Mouse (Mus musculus) ES-Bruce4 (cell line): ENCODE data around the gene Dhx33.

Source experiments
- CTCF ChIP-seq: IDR thresholded peaks from one replicate; pipeline ENCODE4 v1.8.1; 2011; ENCODE audit warnings: low read depth, low read length
- EP300 ChIP-seq: IDR thresholded peaks from 2 replicates; pipeline ENCODE4 v1.6.1; 2011; ENCODE audit warnings: low read depth, low read length; ENCODE audit not compliant: insufficient read depth
- POLR2A ChIP-seq: IDR thresholded peaks from one replicate; pipeline ENCODE4 v1.8.1; 2011; ENCODE audit warnings: low read length; ENCODE audit not compliant: insufficient read depth

DNA sequence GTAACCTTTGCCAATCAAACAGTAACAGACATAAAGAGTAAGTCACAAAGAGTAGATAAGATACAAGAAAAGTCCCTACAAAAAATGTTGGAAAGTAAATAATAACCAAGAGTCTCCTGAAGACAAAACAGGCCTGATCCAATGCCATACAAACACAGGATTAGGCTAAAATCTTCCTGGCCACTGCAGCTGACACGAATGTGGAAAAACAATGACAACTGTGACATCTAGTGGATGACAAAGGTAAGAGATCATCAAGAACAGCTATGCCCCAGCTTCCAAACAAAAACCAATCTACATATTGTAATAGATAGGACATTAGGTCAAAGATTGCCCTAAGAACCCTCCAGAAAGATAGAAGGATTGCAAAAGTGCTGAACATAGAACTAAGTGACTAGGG lies 48.3 kb upstream of the Dhx33 start:
- TF ChIP-seq CTCF (no peak), POLR2A (no peak), EP300 (no peak)
